Mouse (Mus musculus) MEL (cell line): ENCODE measurements at regions not wholly inside any gene's neighbourhood (a gene's known extent, or its start where the extent isn't known, plus 50 kb on each side); places are given as distances from the start of the nearest gene placed in this dataset.
A peak's percentile ranks its signal among the peaks of the same experiment; 100 is the strongest.

ENCODE experiments used
- DNase-seq: peaks from one replicate; pipeline ENCODE4 v3.0.0; 2011; ENCODE audit warnings: low read depth, low spot score
- H3K27ac ChIP-seq: 2 replicates; pipeline ENCODE4 v1.5.1; 2012; ENCODE audit warnings: low read depth, mild to moderate bottlenecking, control low read depth, low read length, moderate library complexity; ENCODE audit not compliant: control insufficient read depth
- H3K27me3 ChIP-seq, 2 experiments: fragments of 150-350 bp in 1 of 2; sonication (generic) in 1 of 2; 2 replicates each; pipeline ENCODE4 v1.6.1; 2012; ENCODE audit warnings: low read length in 2 of 2, mild to moderate bottlenecking in 2 of 2, improper control_type of control experiment in 1 of 2, moderate library complexity in 1 of 2; ENCODE audit not compliant: insufficient read depth in 2 of 2, control insufficient read depth in 1 of 2
- H3K36me3 ChIP-seq, 2 experiments: 2 replicates each; pipeline ENCODE4 v1.6.1; 2012 to 2014; ENCODE audit warnings: low read length in 2 of 2, improper control_type of control experiment in 1 of 2, inconsistent platforms in 1 of 2, mild to moderate bottlenecking in 1 of 2; ENCODE audit not compliant: insufficient read depth in 2 of 2, control insufficient read depth in 1 of 2
- H3K4me1 ChIP-seq, 2 experiments: fragments of 150-350 bp in 1 of 2; sonication (generic) in 1 of 2; 2 replicates each; pipeline ENCODE4 v1.6.1; 2012; ENCODE audit warnings: low read length in 2 of 2, improper control_type of control experiment in 1 of 2, mild to moderate bottlenecking in 1 of 2; ENCODE audit not compliant: insufficient read depth in 2 of 2, control insufficient read depth in 1 of 2
- H3K4me3 ChIP-seq, 2 experiments: fragments of 150-350 bp in 1 of 2; sonication (generic) in 1 of 2; 2 replicates each; pipeline ENCODE4 v1.5.1; 2012; ENCODE audit warnings: low read depth in 2 of 2, low read length in 2 of 2, mild to moderate bottlenecking in 2 of 2, moderate library complexity in 2 of 2, control low read depth in 1 of 2, improper control_type of control experiment in 1 of 2; ENCODE audit not compliant: control insufficient read depth in 1 of 2, insufficient read depth in 1 of 2
- H3K79me2 ChIP-seq: 2 replicates; pipeline ENCODE4 v1.6.1; 2012; ENCODE audit warnings: mild to moderate bottlenecking, low read length, moderate library complexity; ENCODE audit not compliant: control insufficient read depth, poor library complexity, insufficient read depth
- H3K9ac ChIP-seq: 2 replicates; pipeline ENCODE4 v1.6.1; 2012; ENCODE audit warnings: low read depth, mild to moderate bottlenecking, control low read depth, low read length, moderate library complexity; ENCODE audit not compliant: control insufficient read depth, poor library complexity, severe bottlenecking
- H3K9me3 ChIP-seq: fragments of 150-350 bp; sonication (generic); replicated peaks from 2 replicates; pipeline ENCODE4 v1.6.1; 2012; ENCODE audit warnings: mild to moderate bottlenecking, low read length, improper control_type of control experiment, moderate library complexity; ENCODE audit not compliant: insufficient read depth
- BHLHE40 ChIP-seq: IDR thresholded peaks from 2 replicates; pipeline ENCODE4 v1.6.1; 2012; ENCODE audit warnings: low read depth, mild to moderate bottlenecking, inconsistent platforms, low read length, improper control_type of control experiment, borderline replicate concordance
- CHD1 ChIP-seq: IDR thresholded peaks from 2 replicates; pipeline ENCODE4 v1.6.1; 2012; ENCODE audit warnings: low read depth, mild to moderate bottlenecking, inconsistent platforms, low read length, improper control_type of control experiment
- CHD2 ChIP-seq: IDR thresholded peaks from 2 replicates; pipeline ENCODE4 v1.6.1; 2011; ENCODE audit warnings: low read length, improper control_type of control experiment
- E2F4 ChIP-seq: IDR thresholded peaks from 2 replicates; pipeline ENCODE4 v1.6.1; 2011; ENCODE audit warnings: low read depth, low read length, improper control_type of control experiment, borderline replicate concordance
- EP300 ChIP-seq, 2 experiments: IDR thresholded peaks; 2 replicates each; pipeline ENCODE4 v1.6.1; 2011; ENCODE audit warnings: improper control_type of control experiment in 2 of 2, low read length in 2 of 2, low read depth in 1 of 2, mild to moderate bottlenecking in 1 of 2
- ETS1 ChIP-seq: IDR thresholded peaks from 2 replicates; pipeline ENCODE4 v1.6.1; 2012; ENCODE audit warnings: low read depth, mild to moderate bottlenecking, inconsistent platforms, low read length, improper control_type of control experiment, moderate library complexity
- GABPA ChIP-seq: IDR thresholded peaks from 2 replicates; pipeline ENCODE4 v1.6.1; 2012; ENCODE audit warnings: low read depth, mild to moderate bottlenecking, inconsistent platforms, low read length, improper control_type of control experiment, moderate library complexity
- GATA1 ChIP-seq: IDR thresholded peaks from 2 replicates; pipeline ENCODE4 v1.6.1; 2011; ENCODE audit warnings: low read depth, low read length, improper control_type of control experiment
- MAFK ChIP-seq: IDR thresholded peaks from 2 replicates; pipeline ENCODE4 v1.6.1; 2011; ENCODE audit warnings: low read depth, mild to moderate bottlenecking, low read length, improper control_type of control experiment, borderline replicate concordance
- MAX ChIP-seq: IDR thresholded peaks from 2 replicates; pipeline ENCODE4 v1.6.1; 2011; ENCODE audit warnings: low read length, improper control_type of control experiment
- MEF2A ChIP-seq: IDR thresholded peaks from 2 replicates; pipeline ENCODE4 v1.6.1; 2014; ENCODE audit warnings: low read depth, mild to moderate bottlenecking, inconsistent platforms, low read length, improper control_type of control experiment; ENCODE audit not compliant: poor library complexity, insufficient replicate concordance, severe bottlenecking; ENCODE audit errors: extremely low read depth
- MXI1 ChIP-seq: IDR thresholded peaks from 2 replicates; pipeline ENCODE4 v1.6.1; 2011; ENCODE audit warnings: mild to moderate bottlenecking, low read depth, low read length, improper control_type of control experiment
- MYB ChIP-seq: IDR thresholded peaks from 2 replicates; pipeline ENCODE4 v1.6.1; 2011; ENCODE audit warnings: mild to moderate bottlenecking, low read depth, low read length, improper control_type of control experiment
- MYC ChIP-seq: IDR thresholded peaks from 2 replicates; pipeline ENCODE4 v1.6.1; 2011; ENCODE audit warnings: low read depth, mild to moderate bottlenecking, low read length, improper control_type of control experiment, moderate library complexity
- POLR2A ChIP-seq, 2 experiments: IDR thresholded peaks; 2 replicates each; pipeline ENCODE4 v1.6.1; 2011 to 2012; ENCODE audit warnings: low read length in 2 of 2, mild to moderate bottlenecking in 2 of 2, control low read depth in 1 of 2, improper control_type of control experiment in 1 of 2, low read depth in 1 of 2, moderate library complexity in 1 of 2; ENCODE audit not compliant: control insufficient read depth in 1 of 2, insufficient read depth in 1 of 2, poor library complexity in 1 of 2
- POLR2AphosphoS2 ChIP-seq: IDR thresholded peaks from 2 replicates; pipeline ENCODE4 v1.6.1; 2011; ENCODE audit warnings: low read length, improper control_type of control experiment
- SIN3A ChIP-seq: IDR thresholded peaks from 2 replicates; pipeline ENCODE4 v1.6.1; 2012; ENCODE audit warnings: low read length, improper control_type of control experiment, inconsistent platforms
- TAL1 ChIP-seq: IDR thresholded peaks from 2 replicates; pipeline ENCODE4 v1.6.1; 2012; ENCODE audit warnings: mild to moderate bottlenecking, inconsistent platforms, low read length, moderate library complexity, mixed read lengths
- TBP ChIP-seq: IDR thresholded peaks from 2 replicates; pipeline ENCODE4 v1.8.0; 2011; ENCODE audit warnings: low read depth, low read length, improper control_type of control experiment
- TCF12 ChIP-seq: IDR thresholded peaks from 2 replicates; pipeline ENCODE4 v1.6.1; 2014; ENCODE audit warnings: low read depth, mild to moderate bottlenecking, inconsistent platforms, low read length, improper control_type of control experiment, moderate library complexity
- UBTF ChIP-seq: IDR thresholded peaks from 2 replicates; pipeline ENCODE4 v1.6.1; 2012; ENCODE audit warnings: low read depth, mild to moderate bottlenecking, inconsistent platforms, low read length, improper control_type of control experiment, moderate library complexity, borderline replicate concordance; ENCODE audit not compliant: insufficient read depth
- USF1 ChIP-seq: IDR thresholded peaks from 2 replicates; pipeline ENCODE4 v1.6.1; 2014; ENCODE audit warnings: low read depth, mild to moderate bottlenecking, inconsistent platforms, low read length, improper control_type of control experiment, moderate library complexity
- USF2 ChIP-seq, 2 experiments: IDR thresholded peaks; 2 replicates each; pipeline ENCODE4 v1.6.1; 2011 to 2012; ENCODE audit warnings: improper control_type of control experiment in 2 of 2, low read length in 2 of 2, borderline replicate concordance in 1 of 2, inconsistent platforms in 1 of 2, low read depth in 1 of 2, mild to moderate bottlenecking in 1 of 2; ENCODE audit not compliant: insufficient read depth in 1 of 2
- ZKSCAN1 ChIP-seq: IDR thresholded peaks from 2 replicates; pipeline ENCODE4 v1.6.1; 2012; ENCODE audit warnings: low read depth, mild to moderate bottlenecking, inconsistent platforms, low read length, improper control_type of control experiment, moderate library complexity
- ZMIZ1 ChIP-seq: IDR thresholded peaks from 2 replicates; pipeline ENCODE4 v1.6.1; 2012; ENCODE audit warnings: low read depth, mild to moderate bottlenecking, inconsistent platforms, low read length, improper control_type of control experiment, moderate library complexity

DNA sequence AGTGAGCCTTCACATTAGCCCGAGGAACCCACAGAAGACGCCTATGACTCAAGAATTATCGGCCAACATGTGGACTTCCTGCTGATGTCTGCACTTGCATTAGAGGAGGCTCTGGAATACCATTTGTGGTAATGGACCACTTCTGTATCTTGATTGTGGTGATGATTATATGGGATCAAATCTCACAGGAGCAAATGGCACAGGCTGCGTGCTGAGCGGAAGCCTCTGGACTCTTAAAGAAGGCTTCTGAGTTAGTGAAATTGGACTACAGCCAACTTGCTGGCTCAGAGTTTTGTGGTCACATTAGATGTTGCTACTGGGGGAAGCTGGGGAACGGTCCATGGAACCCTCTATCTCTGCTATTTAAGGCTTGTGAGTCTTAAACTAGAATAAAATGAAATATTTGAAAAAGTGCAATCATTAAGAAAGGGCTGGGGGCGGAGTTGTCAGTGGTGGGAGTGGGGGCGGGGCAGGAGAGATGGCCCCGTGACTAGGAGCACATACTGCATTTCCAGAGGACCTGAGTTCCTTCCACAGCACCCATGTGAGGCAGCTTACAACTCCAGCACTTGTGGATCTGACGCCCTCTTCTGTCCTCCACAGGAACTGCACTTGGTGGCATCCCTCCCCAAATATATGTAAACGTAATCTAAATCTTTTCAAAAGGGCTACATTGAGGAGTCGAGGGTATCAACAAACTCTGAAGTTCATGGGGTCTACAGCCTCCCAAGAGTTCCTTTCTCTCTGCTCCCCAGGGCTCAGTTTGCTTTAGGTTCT is 56.1 kb upstream of the Ifnlr1 start (continued):
- TF ChIP-seq MEF2A (no peak), EP300 (IDR thresholded peaks at IDR 0.05; ENCODE audit: low read depth in 1 of 2, low read length in 2 of 2) (peak; percentile 37 to 57; a peak in 2 of 4 replicates), ZKSCAN1 (no peak), TBP (no peak), GABPA (no peak), MAFK (no peak), MYB (no peak), MAX (no peak), USF1 (0 out of 2 replicates have a peak, but pooled peaks have one; percentile 21), TCF12 (no peak)

DNA sequence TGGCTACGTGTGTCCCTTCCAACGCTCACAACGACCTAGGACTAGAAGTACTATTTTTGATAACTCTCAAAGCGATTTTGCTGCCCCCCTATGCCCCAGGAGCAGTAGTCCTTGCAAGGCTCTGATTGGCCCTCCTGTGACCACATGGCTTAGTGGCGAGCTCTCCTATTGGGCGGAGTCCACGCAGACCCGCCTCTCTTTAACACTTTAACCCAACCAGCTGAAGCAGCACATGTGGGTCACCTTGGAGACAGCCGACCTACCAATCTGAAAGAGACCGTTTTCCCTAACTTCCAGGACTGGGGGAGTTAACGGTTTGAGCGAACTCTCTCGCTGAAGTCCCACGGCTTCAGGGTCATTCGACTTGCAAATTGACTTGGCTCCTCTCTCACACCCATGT is 53.0 kb upstream of the Grhl3 start:
- Histone ChIP-seq H3K27me3 (no peaks in the 10 kb centered on the region), H3K4me1 (peaks cover 2 to 27% of the 10 kb centered on the region in 2 experiments), H3K27ac (no peak overlapping the region), H3K9ac (no peak overlapping the region), H3K4me3 (no peak overlapping the region), H3K36me3 (peaks cover 0 to 3% of the 10 kb centered on the region in 2 experiments; a peak in 2 of 4 replicates), H3K9me3 (no peaks in the 10 kb centered on the region), H3K79me2 (no peaks in the 10 kb centered on the region)
- no peak for DNase-seq
- TF ChIP-seq BHLHE40: no peak
- TF ChIP-seq MAX: no peak
- no peak for TF ChIP-seq CHD2
- 0 out of 2 replicates have a peak, but pooled peaks have one; percentile 14 for TF ChIP-seq USF1
- TF ChIP-seq USF2 (IDR thresholded peaks at IDR 0.05; ENCODE audit: borderline replicate concordance in 1 of 2, insufficient read depth in 1 of 2, low read depth in 1 of 2, low read length in 2 of 2): no peak

DNA sequence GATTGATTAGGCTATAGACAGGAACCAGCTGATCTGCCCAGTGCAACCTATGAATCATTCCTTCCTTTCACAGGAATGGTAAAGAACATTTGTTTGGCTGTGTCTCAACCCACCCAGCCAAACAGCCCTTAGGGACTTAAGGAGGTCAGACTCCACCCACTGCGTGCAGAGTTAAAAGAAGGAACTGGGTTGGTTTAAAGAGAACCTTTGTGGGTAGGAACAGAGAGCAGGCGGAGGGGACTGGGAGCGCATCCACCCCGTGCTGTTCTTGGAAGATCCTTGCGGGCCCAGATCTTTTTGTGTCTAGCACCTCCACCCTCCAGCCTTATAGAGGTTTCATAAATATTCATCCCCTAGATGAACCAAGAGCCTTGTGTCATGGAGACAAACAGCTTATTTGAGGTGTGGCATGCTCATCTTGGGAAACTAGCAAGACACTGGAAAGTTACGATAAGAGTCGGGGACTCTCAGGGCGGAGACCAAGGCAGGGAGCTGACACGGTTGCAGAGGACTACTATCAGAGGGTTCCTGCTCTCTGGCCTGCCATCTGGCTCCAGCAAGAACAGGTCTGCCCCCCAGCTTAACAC is 49.8 kb upstream of the Grhl3 start:
- Histone ChIP-seq H3K9ac (peak overlapping the region; percentile 2; the same call in 1 of the 2 replicates), H3K79me2 (no peaks in the 10 kb centered on the region), H3K27me3 (no peaks in the 10 kb centered on the region), H3K4me3 (peak overlapping the region in 1 of 2 experiments; percentile 8; a peak in 2 of 4 replicates), H3K36me3 (no peaks in the 10 kb centered on the region), H3K4me1 (peaks cover 2 to 14% of the 10 kb centered on the region in 2 experiments), H3K9me3 (no peaks in the 10 kb centered on the region), H3K27ac (peak overlapping the region; percentile 6; the same call in 1 of the 2 replicates)
- DNase-seq: peak; percentile 88
- TF ChIP-seq BHLHE40 (no peak), E2F4 (no peak), TCF12 (peak; percentile 37; the same call in 1 of the 2 replicates), TAL1 (peak; percentile 59), ZKSCAN1 (no peak), UBTF (no peak), ETS1 (0 out of 2 replicates have a peak, but pooled peaks have one; percentile 34), POLR2AphosphoS2 (no peak), GATA1 (peak; percentile 24; the same call in 1 of the 2 replicates), ZMIZ1 (no peak), POLR2A (IDR thresholded peaks at IDR 0.05; ENCODE audit: control insufficient read depth in 1 of 2, insufficient read depth in 1 of 2, low read depth in 1 of 2, low read length in 2 of 2, poor library complexity in 1 of 2) (peak in 1 of 2 experiments; percentile 26; a peak in 1 of 4 replicates), EP300 (IDR thresholded peaks at IDR 0.05; ENCODE audit: low read depth in 1 of 2, low read length in 2 of 2) (peak; percentile 45 to 47; a peak in 3 of 4 replicates), MXI1 (peak; percentile 49), MYC (peak; percentile 26; the same call in 1 of the 2 replicates), CHD1 (no peak), SIN3A (peak; percentile 47)
